8 mouse cellular contexts compared by ENCODE assay signal in genomic region chr2:30693206-30694035, GRCm38 (mm10).
DNase-seq lines count a peak whose midpoint lies in the region; ATAC-seq and TF ChIP-seq lines count a peak whose summit lies in the region.

No protein-coding gene starts in this region.

- H3K4me3 ChIP-seq in heart, embryonic 14.5 days (ENCODE audit: control insufficient read depth in 1 of 2, insufficient read depth in 1 of 2, low read depth in 1 of 2, low read length in 2 of 2), result peak overlapping the region; percentile 45 to 51
- peak overlapping the region; percentile 40 for H3K4me3 ChIP-seq in liver, embryonic 16.5 days (ENCODE audit: low read depth, low read length)
- H3K4me3 ChIP-seq in neural tube, embryonic 12.5 days, result peak overlapping the region; percentile 33
- H3K4me3 ChIP-seq in stomach, postnatal 0 days (ENCODE audit: low read depth, low read length), result peak overlapping the region; percentile 39

- peaks cover 44 to 58% of the 10 kb centered on the region in 2 experiments for H3K4me1 ChIP-seq in heart, embryonic 14.5 days (ENCODE audit: control insufficient read depth in 2 of 2, insufficient read depth in 2 of 2, low read length in 2 of 2)
- no peaks in the 10 kb centered on the region; the same call in none of the 2 replicates for H3K4me1 ChIP-seq in liver, embryonic 16.5 days (ENCODE audit: control insufficient read depth, low read depth, low read length)
- H3K4me1 ChIP-seq in neural tube, embryonic 12.5 days, result peaks cover 59% of the 10 kb centered on the region
- peaks cover 6% of the 10 kb centered on the region; the same call in 1 of the 2 replicates for H3K4me1 ChIP-seq in stomach, postnatal 0 days (replicated peaks; ENCODE audit: control insufficient read depth, insufficient read depth)

- no peak for TF ChIP-seq EP300 in stomach, postnatal 0 days (optimal IDR thresholded peaks at IDR 0.05)

- no peaks in the 10 kb centered on the region for H3K9me3 ChIP-seq in heart, embryonic 14.5 days (ENCODE audit: control insufficient read depth, low read length)
- H3K9me3 ChIP-seq in liver, embryonic 16.5 days (replicated peaks; ENCODE audit: control insufficient read depth, low read length), result no peaks in the 10 kb centered on the region
- no peaks in the 10 kb centered on the region for H3K9me3 ChIP-seq in neural tube, embryonic 12.5 days
- H3K9me3 ChIP-seq in stomach, postnatal 0 days (ENCODE audit: control insufficient read depth, low read length), result no peaks in the 10 kb centered on the region

- no peaks in the 10 kb centered on the region for H3K36me3 ChIP-seq in heart, embryonic 14.5 days (ENCODE audit: control insufficient read depth, insufficient read depth, low read length)
- H3K36me3 ChIP-seq in liver, embryonic 16.5 days (ENCODE audit: control insufficient read depth, insufficient read depth), result no peaks in the 10 kb centered on the region
- H3K36me3 ChIP-seq in neural tube, embryonic 12.5 days, result no peaks in the 10 kb centered on the region
- no peaks in the 10 kb centered on the region for H3K36me3 ChIP-seq in stomach, postnatal 0 days (ENCODE audit: control insufficient read depth, insufficient read depth, low read length)

- peak overlapping the region; percentile 83 for H3K9ac ChIP-seq in heart, embryonic 14.5 days (ENCODE audit: low read length)
- H3K9ac ChIP-seq in liver, embryonic 16.5 days (ENCODE audit: low read depth, low read length), result peak overlapping the region; percentile 39
- H3K9ac ChIP-seq in neural tube, embryonic 12.5 days, result peak overlapping the region; percentile 80
- peak overlapping the region; percentile 69 for H3K9ac ChIP-seq in stomach, postnatal 0 days (ENCODE audit: low read length)

- TF ChIP-seq CTCF in stomach, postnatal 0 days (IDR thresholded peaks at IDR 0.05; ENCODE audit: low read depth), result peak; percentile 15; the same call in 1 of the 2 replicates

- H3K27ac ChIP-seq in heart, embryonic 14.5 days (replicated peaks in 1 of 2; ENCODE audit: control insufficient read depth in 1 of 2, insufficient read depth in 1 of 2, low read depth in 2 of 2, low read length in 2 of 2), result peak overlapping the region; percentile 87 to 95
- H3K27ac ChIP-seq in liver, embryonic 16.5 days (ENCODE audit: low read length), result peak overlapping the region; percentile 24
- H3K27ac ChIP-seq in neural tube, embryonic 12.5 days, result peak overlapping the region; percentile 100
- H3K27ac ChIP-seq in stomach, postnatal 0 days (replicated peaks), result peak overlapping the region; percentile 93

- WGBS in heart, embryonic 14.5 days, result under 1% methylated on average over 40 of the region's 41 CpGs
- 2% methylated on average over 41 of the region's 41 CpGs for WGBS in liver, embryonic 16.5 days (ENCODE audit: insufficient replicate concordance)
- WGBS in neural tube, embryonic 12.5 days, result under 1% methylated on average over 26 of the region's 41 CpGs
- WGBS in stomach, postnatal 0 days, result 1% methylated on average over 37 of the region's 41 CpGs

- H3K27me3 ChIP-seq in heart, embryonic 14.5 days (ENCODE audit: control insufficient read depth, insufficient read depth, low read length), result no peaks in the 10 kb centered on the region
- peaks cover 28% of the 10 kb centered on the region for H3K27me3 ChIP-seq in liver, embryonic 16.5 days (ENCODE audit: control insufficient read depth, insufficient read depth, low read depth, low read length)
- no peaks in the 10 kb centered on the region for H3K27me3 ChIP-seq in neural tube, embryonic 12.5 days (replicated peaks)
- no peaks in the 10 kb centered on the region for H3K27me3 ChIP-seq in stomach, postnatal 0 days (ENCODE audit: control insufficient read depth, insufficient read depth, low read length)

- DNase-seq in 3134 (ENCODE audit: extremely low read depth, insufficient read length, low spot score), result peak; percentile 81
- DNase-seq in adrenal gland, postnatal 25 days, result peak; percentile 87
- DNase-seq in fibroblast of lung, adult 2 months (ENCODE audit: low read depth), result peak; percentile 84
- peak; percentile 93 for DNase-seq in kidney, postnatal 10 days
- peak; percentile 86 for DNase-seq in stomach, postnatal 0 days (ENCODE audit: low spot score)

- peak; percentile 66 for ATAC-seq in heart, embryonic 14.5 days (ENCODE audit: insufficient number of reproducible peaks, insufficient read depth, low FRiP score, low read depth)
- peak; percentile 61 for ATAC-seq in liver, embryonic 16.5 days (ENCODE audit: low read depth)
- peak; percentile 85 for ATAC-seq in neural tube, embryonic 12.5 days (ENCODE audit: low FRiP score, low read depth)
- ATAC-seq in stomach, postnatal 0 days (ENCODE audit: low FRiP score, low TSS enrichment), result peak; percentile 82

- peak overlapping the region; percentile 83 for H3K4me2 ChIP-seq in heart, embryonic 14.5 days (ENCODE audit: low read length)
- H3K4me2 ChIP-seq in liver, embryonic 16.5 days (ENCODE audit: low read depth, low read length), result peak overlapping the region; percentile 50
- peak overlapping the region; percentile 65 for H3K4me2 ChIP-seq in neural tube, embryonic 12.5 days (replicated peaks)
- H3K4me2 ChIP-seq in stomach, postnatal 0 days (replicated peaks; ENCODE audit: low read depth), result peak overlapping the region; percentile 68

Comparison
In these comparisons a context has a peak if more than half of its experiments do, and no peak if none do; other contexts are left out.
1. Peak in every context shown above with its lines: DNase-seq, ATAC-seq, H3K4me3 ChIP-seq and H3K27ac ChIP-seq.
2. H3K27ac ChIP-seq: peak in every context shown above with its lines; median percentile 100 in neural tube, embryonic 12.5 days; 93 in stomach, postnatal 0 days; 91 in heart, embryonic 14.5 days; 24 in liver, embryonic 16.5 days.